Mouse (Mus musculus): ENCODE results near the gene Trp53rka. TPM values are rescaled to one million over a fixed set of nuclear protein-coding genes. Genes with fewer than 3 reads are reported as not detected.
A peak's percentile ranks its signal among the peaks of the same experiment; 100 is the strongest.

The Trp53rka gene
- polyA plus RNA-seq, 1 experiment, result 24.6 TPM

DNA sequence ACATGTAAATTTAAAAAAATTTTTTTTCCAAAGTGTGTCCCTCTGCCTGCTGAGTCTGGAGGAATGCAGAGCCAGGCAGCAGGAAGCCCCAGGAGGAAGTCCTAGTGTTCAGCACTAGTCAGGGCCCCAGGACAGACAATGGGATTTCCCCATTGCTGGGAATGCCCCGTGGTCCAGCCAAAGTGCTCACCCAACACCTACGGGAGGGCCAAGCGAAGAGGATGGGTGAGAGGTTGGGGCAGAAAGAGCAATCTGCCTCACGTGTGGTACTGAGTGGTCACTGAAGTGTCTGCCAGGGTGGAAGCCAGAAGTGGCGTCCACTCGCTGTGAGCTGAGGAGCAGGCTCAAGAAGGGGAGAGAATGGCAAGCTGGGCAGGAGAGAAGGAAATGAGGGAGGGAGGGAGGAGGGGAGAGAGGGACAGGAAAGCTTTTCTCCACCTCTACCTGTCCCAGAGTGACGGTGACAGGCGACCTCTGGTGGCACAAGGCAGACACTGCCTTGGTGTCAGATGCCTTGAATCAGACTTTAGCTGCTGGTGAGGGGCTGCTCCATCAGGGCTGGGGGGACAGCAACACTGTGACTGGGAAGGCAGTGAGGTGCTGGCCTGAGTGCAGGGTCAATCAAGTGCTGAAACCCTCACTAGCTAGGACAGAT lies 6.1 kb downstream of the Trp53rka start:
- peak in 1 of 2 experiments; percentile 79 for DNase-seq (ENCODE audit: extremely low spot score in 1 of 2, low spot score in 1 of 2)

DNA sequence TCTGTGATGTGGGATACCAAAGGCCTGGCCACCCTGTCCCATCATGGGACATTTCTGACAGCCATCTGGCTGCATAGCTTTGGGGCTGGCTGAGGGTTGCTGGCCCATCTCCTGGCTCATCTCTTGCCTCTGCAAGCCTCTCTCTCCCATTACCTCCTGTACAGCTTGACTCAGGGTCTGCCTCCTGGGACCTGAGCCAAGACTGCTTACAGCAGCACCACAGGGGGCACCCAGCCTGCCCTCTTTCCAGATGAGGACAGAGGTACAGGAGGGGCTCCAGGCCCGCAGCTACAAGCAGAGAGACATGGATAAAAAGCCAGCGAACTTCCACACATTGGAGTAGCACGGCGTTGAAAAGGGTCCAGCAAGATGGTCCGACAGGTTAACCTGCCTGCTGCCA lies 6.7 kb downstream of the Trp53rka start:
- no peak for DNase-seq (ENCODE audit: extremely low spot score in 1 of 2, low spot score in 1 of 2)

- peak in 1 of 2 experiments; percentile 45 for DNase-seq (ENCODE audit: extremely low spot score in 1 of 2, low spot score in 1 of 2)
These were observed 7.3 kb downstream of the Trp53rka start for GRCm38 (mm10) chr2:165485826-165486225.

DNA sequence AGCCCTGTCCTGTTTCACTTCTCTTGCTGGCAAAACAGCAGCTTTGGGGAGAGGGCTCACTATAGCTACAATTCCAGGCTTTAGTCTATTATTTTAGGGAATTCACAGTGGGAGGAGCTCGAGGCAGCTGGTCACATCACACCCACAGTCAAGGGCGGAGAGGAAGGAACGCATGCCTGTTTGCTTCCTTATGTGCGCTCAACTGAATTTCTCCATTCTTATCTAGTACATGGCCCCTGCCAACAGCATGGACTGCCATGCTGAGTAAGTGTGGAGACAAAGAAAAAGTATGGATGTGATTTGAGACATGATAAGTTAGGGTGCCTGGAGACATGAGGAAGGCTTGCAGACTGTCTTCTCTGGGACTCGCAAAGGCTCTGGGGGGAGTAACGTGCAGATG lies 9.0 kb downstream of the Trp53rka start:
- DNase-seq (ENCODE audit: extremely low spot score in 1 of 2, low spot score in 1 of 2), result no peak

DNA sequence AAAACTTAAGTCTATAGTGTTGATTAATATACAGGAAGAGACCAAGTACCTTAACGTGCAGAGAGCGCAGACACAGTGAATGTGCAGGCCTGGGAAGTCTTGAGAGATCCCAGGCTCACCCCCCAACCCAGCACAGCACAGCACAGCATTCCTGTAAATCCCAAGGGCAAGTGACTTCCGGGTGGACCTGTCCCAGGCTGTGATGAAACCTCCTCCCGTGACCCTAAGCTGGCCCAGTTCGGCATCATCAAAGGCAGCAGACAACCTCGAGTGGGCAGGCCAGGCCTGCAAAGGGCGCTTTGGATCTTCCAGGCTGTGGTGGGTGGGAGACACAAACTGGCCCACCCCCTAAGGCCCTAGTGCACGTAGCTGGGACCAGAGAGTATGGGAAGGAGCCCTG lies 11.1 kb downstream of the Trp53rka start:
- DNase-seq (ENCODE audit: extremely low spot score in 1 of 2, low spot score in 1 of 2), result no peak

GRCm38 (mm10) chr2:165475850-165476249 lies 17.3 kb downstream of the Trp53rka start:
- no peak for DNase-seq (ENCODE audit: extremely low spot score in 1 of 2, low spot score in 1 of 2)

GRCm38 (mm10) chr2:165475412-165475811 lies 17.7 kb downstream of the Trp53rka start:
- no peak for DNase-seq (ENCODE audit: extremely low spot score in 1 of 2, low spot score in 1 of 2)

DNA sequence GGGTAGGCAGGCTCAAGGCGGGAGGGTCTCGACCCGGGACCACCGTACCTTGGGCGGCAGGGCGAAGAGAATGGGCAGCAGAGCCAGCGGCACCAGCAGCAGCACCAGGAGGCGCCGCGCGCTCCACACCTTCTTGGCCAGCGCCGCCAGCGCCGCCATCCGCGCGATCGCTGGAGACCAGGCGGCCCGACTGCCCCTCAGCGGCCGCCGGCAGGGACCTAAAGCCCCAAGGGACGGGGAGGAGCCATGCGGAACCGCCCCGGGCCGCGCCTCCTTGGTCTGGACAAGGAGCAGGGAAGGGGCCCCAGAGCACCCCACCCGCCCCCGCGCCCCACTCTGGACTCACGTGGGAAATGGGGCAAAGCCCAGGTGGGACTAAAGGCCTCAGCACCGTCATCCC lies 20.1 kb downstream of the Trp53rka start, which contains the start of gene Slc13a3:
TSS of gene Slc13a3 (minus strand) at position 228 of the 400 bp plus-strand sequence.
- DNase-seq (ENCODE audit: extremely low spot score in 1 of 2, low spot score in 1 of 2), result no peak

DNA sequence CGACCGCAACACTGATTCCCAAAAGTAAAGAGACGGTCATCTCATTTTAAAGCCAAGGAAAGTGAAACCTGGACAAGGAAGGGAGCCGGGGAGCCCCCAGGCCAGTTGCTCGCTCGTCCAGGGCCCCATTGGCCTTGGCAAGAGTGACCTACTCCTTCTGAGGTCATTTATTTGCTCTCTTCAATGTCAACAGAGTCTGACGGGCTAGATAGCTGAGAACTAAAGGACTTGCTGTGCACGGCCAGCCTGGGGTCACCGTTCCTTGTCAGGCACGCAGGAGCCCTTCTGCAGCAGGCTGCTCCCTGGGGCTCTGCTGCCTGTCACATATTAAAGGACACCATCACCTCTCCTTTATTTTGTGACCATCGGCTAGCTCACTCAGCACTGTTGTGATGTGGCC lies 21.2 kb downstream of the Trp53rka start:
- DNase-seq (ENCODE audit: extremely low spot score in 1 of 2, low spot score in 1 of 2), result no peak

- no peak for DNase-seq (ENCODE audit: extremely low spot score in 1 of 2, low spot score in 1 of 2)
These were observed 23.0 kb downstream of the Trp53rka start for GRCm38 (mm10) chr2:165470167-165470566.

DNA sequence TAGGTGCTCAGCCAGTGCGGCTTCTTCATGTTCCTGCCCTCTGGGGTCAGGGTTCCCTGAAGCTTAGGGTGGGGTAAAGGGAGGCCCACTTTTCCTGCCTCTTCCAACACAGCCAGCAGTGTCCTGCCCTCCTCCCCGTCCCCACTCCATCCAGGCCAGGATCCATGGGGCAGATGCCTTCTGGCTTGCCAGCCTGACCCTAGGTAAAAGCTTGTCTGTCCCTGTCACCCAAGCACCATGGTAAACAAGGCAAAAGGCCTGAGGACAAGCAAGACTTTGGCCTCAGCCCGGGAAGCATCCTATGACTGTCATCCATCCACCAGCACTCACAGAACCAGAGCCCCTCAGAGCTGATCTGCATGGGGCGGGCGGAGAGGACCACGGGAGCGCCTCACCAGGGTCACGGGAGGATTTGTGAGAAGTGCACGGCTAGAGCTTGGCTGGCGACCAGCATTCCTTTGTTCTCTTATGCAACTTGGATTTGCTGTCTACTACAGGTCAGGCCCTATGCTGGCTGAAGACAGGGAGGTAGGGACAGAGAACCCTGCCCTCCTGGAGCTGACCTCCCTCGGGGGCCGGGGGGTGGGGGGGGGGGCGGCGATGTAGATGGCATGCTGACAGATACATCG lies 25.2 kb downstream of the Trp53rka start:
- DNase-seq (ENCODE audit: extremely low spot score in 1 of 2, low spot score in 1 of 2), result no peak

GRCm38 (mm10) chr2:165459663-165460062 lies 33.5 kb downstream of the Trp53rka start:
- DNase-seq (ENCODE audit: extremely low spot score in 1 of 2, low spot score in 1 of 2), result no peak

- DNase-seq (ENCODE audit: extremely low spot score in 1 of 2, low spot score in 1 of 2), result no peak
These were observed 34.9 kb downstream of the Trp53rka start for GRCm38 (mm10) chr2:165458189-165458588.

GRCm38 (mm10) chr2:165456710-165457109 lies 36.4 kb downstream of the Trp53rka start:
- no peak for DNase-seq (ENCODE audit: extremely low spot score in 1 of 2, low spot score in 1 of 2)

GRCm38 (mm10) chr2:165452730-165453693 lies 40.1 kb downstream of the Trp53rka start:
- no peak for DNase-seq (ENCODE audit: extremely low spot score in 1 of 2, low spot score in 1 of 2)

- no peak for DNase-seq (ENCODE audit: extremely low spot score in 1 of 2, low spot score in 1 of 2)
These were observed 44.6 kb downstream of the Trp53rka start for GRCm38 (mm10) chr2:165448475-165448874.

DNA sequence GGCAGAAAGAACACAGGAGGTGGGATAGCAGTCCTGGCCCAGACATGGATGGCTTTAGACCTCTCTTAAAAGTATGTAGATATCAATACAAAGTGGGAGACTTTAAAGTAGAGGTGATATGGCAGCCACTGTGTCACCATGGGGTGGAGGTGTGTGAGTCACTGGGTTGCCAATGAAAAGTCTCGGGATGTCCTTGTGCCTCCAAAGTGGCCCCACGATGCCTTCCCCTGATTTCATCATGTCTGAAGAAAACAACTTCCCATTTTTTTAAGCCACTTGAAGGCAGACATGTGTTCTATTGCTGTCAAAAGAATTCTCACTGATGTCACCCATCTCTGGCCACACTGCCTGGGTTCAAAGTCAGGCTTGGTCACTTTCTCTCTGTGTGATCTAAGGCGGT lies 48.3 kb downstream of the Trp53rka start:
- no peak for DNase-seq (ENCODE audit: extremely low spot score in 1 of 2, low spot score in 1 of 2)

DNA sequence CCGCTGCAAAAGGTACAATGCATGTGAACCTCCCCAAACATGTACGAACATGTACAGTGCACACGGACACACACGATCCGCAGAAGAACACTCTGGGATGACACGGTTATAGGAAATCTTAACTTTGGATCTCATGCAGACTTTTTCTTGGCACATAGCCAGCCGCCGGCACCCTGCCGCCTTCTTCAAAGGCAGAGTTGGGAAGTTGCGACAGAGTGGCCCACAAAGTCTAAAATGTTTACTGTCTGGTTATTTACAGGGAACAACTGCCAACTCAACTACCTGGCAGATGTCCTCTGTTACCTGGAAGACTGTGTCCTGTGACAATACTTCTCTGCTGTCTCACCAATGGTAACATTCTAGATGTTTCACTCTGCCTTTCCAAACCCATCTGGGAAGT lies 50.1 kb downstream of the Trp53rka start:
- peak in 1 of 2 experiments; percentile 5 for DNase-seq (ENCODE audit: extremely low spot score in 1 of 2, low spot score in 1 of 2)

GRCm38 (mm10) chr2:165441613-165442012 lies 51.5 kb downstream of the Trp53rka start:
- DNase-seq (ENCODE audit: extremely low spot score in 1 of 2, low spot score in 1 of 2), result no peak

Data from frontal cortex, adult 2 months (tissue).